Mouse (Mus musculus) spleen, adult 2 months (tissue): Measurements from ENCODE around the gene Chchd2. TPM values are rescaled to one million over a fixed set of nuclear protein-coding genes. Genes with fewer than 3 reads are reported as not detected.
"Not testable (repeated sequence)": the region's sequence is repeated elsewhere in the genome, so short reads cannot be mapped to it uniquely, and the experiment has no call there.

Experiments used
- DNase-seq, 2 experiments: peaks; one replicate each; pipeline versions ENCODE4 v3.0.0 to v3.0.0-alpha.2; 2012 to 2021; ENCODE audit warnings: low spot score in 2 of 2, low read depth in 1 of 2
- H3K27ac ChIP-seq: fragments of 200-500 bp; 2 replicates; pipeline ENCODE4 v1.5.1; 2012; ENCODE audit warnings: low read length, inconsistent platforms; ENCODE audit not compliant: insufficient read depth
- H3K27me3 ChIP-seq: fragments of 200-500 bp; 2 replicates; pipeline ENCODE4 v1.6.1; 2012; ENCODE audit warnings: mild to moderate bottlenecking, moderate library complexity, low read length, inconsistent platforms; ENCODE audit not compliant: control insufficient read depth, insufficient read depth
- H3K36me3 ChIP-seq: fragments of 200-500 bp; 2 replicates; pipeline ENCODE4 v1.6.1; 2012; ENCODE audit warnings: mild to moderate bottlenecking, low read length, inconsistent platforms; ENCODE audit not compliant: control insufficient read depth, insufficient read depth
- H3K4me1 ChIP-seq: fragments of 200-500 bp; 2 replicates; pipeline ENCODE4 v1.6.1; 2011; ENCODE audit warnings: inconsistent platforms; ENCODE audit not compliant: control insufficient read depth, insufficient read depth, insufficient read length
- H3K4me3 ChIP-seq: fragments of 200-500 bp; 2 replicates; pipeline ENCODE4 v1.5.1; 2011; ENCODE audit warnings: mild to moderate bottlenecking, inconsistent platforms; ENCODE audit not compliant: insufficient read depth, insufficient read length; ENCODE audit errors: extremely low read depth
- CTCF ChIP-seq: fragments of 200-500 bp; IDR thresholded peaks from 2 replicates; pipeline ENCODE4 v1.5.1; 2011; ENCODE audit warnings: mild to moderate bottlenecking, inconsistent platforms; ENCODE audit not compliant: insufficient read depth, insufficient read length, insufficient replicate concordance; ENCODE audit errors: extremely low read depth
- POLR2A ChIP-seq: fragments of 200-500 bp; IDR thresholded peaks from 2 replicates; pipeline ENCODE4 v1.6.1; 2011; ENCODE audit warnings: low read depth, low read length, inconsistent platforms
- WGBS: fragments of 180-500 bp; shearing (Covaris S2); methylation state at CpG from one replicate; pipeline ENCODE4 v1.1.7; 2018; 5-methylcytosine and 5-hydroxymethylcytosine counted together
- polyA plus RNA-seq: library from polyadenylated mRNA; depleted of rRNA; stranded (reverse); fragments of >200 nt; gene quantifications from 2 replicates; pipeline ENCODE4 v1.2.3, GENCODE M21; 2012

The Chchd2 gene
- polyA plus RNA-seq, 1 experiment = 274 TPM

DNA sequence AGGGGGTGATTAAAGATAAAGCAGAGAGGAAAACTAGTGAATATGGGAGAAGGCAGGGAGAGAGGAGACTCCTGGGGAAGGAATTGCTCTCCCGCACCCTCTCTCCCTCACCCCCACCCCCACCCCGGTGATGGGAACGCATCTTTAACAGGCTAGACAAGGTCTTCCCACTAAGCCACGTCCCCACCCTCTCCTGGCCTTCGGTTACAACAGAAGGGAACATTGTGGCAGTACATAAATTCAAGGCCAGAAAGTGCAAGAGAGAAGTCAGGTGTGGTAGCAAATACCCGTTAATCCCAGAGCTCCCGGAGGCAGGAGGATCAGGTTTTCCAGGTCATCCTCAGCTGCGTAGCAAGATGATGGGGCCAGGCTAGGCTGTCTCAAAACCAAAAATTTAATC, 32.0 kb upstream of the Chchd2 start:
- no peaks in the 10 kb centered on the region for H3K4me1 ChIP-seq
- H3K36me3 ChIP-seq = no peaks in the 10 kb centered on the region
- 86% methylated on average over 8 of the region's 8 CpGs for WGBS
- TF ChIP-seq POLR2A (no peak), CTCF (no peak)
- no peaks in the 10 kb centered on the region for H3K27me3 ChIP-seq
- H3K27ac ChIP-seq = no peak overlapping the region
- H3K4me3 ChIP-seq = no peak overlapping the region
- DNase-seq = no peak

DNA sequence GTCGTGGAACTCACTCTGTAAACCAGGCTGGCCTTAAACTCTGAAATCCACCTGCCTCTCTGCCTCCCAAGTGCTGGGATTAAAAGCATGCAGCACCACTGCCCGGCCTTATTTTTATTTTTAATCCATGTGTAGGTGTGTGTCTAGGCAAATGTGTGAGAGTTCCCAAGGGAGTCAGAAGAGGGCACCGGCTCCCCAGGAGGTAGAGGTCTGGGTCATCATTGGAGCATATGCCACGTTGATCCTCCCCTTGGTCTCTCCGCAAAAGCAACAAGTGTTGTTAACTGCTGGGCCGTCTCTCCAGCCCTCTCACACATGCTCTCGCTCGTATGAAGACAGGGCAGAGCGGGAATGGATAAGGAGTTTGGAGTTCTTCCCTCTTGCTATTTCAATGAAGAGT, 31.5 kb upstream of the Chchd2 start:
- WGBS = 84% methylated on average over 9 of the region's 9 CpGs
- Histone ChIP-seq H3K4me1 (no peaks in the 10 kb centered on the region), H3K36me3 (no peaks in the 10 kb centered on the region), H3K27ac (no peak overlapping the region), H3K4me3 (no peak overlapping the region), H3K27me3 (no peaks in the 10 kb centered on the region)
- no peak for DNase-seq
- TF ChIP-seq POLR2A (no peak), CTCF (no peak)

DNA sequence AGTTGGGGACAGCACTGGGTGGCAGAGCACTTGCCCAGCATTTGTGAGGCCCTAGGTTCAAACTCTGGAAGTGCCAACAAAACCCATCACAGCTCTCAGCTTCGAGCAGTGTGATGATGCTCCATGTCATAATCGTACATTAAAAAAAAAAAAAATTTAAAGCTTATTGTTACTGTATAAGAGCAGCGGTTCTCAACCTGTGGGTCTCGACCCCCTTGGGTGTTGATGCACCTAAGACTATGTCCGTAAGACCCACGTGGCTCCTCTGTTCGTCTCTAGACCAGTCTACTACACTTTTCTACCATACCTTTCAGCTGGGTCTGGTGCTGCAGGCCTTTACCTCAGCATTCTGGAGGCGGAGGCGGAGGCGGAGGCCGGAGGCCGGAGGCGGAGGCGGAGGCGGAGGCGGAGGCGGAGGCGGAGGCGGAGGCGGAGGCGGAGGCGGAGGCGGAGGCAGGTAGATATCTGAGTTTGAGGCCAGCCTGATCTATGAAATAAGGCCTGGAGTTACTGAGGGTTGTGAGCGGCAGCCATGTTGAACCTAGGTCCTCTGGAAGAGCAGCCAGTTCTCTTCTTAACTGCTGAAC, 30.9 kb upstream of the Chchd2 start:
- no peak overlapping the region for H3K4me3 ChIP-seq
- no peaks in the 10 kb centered on the region for H3K4me1 ChIP-seq
- no peaks in the 10 kb centered on the region for H3K36me3 ChIP-seq
- H3K27me3 ChIP-seq = no peaks in the 10 kb centered on the region
- WGBS = 93% methylated on average over 24 of the region's 24 CpGs
- TF ChIP-seq POLR2A (no peak), CTCF (no peak)
- DNase-seq = no peak
- no peak overlapping the region for H3K27ac ChIP-seq

DNA sequence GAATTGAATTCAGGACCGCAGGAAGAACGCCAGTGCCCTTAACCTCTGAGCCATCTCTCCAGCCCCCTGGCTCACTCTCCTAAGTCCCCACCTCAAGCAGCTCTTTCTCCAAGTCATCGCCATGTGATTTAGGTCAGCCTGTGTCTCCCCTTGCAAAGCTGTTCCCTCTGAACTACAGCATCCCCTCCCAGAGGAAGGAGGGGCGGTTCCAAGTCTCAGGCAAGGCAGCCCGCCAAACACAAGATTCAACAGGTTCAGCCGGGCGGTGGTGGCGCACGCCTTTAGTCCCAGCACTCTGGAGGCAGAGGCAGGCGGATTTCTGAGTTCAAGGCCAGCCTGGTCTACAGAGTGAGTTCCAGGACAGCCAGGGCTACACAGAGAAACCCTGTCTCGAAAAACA, 28.2 kb upstream of the Chchd2 start:
- WGBS = 76% methylated on average over 11 of the region's 11 CpGs
- not testable (repeated sequence) for DNase-seq, H3K4me1 ChIP-seq, H3K36me3 ChIP-seq, H3K4me3 ChIP-seq, H3K27ac ChIP-seq, H3K27me3 ChIP-seq

DNA sequence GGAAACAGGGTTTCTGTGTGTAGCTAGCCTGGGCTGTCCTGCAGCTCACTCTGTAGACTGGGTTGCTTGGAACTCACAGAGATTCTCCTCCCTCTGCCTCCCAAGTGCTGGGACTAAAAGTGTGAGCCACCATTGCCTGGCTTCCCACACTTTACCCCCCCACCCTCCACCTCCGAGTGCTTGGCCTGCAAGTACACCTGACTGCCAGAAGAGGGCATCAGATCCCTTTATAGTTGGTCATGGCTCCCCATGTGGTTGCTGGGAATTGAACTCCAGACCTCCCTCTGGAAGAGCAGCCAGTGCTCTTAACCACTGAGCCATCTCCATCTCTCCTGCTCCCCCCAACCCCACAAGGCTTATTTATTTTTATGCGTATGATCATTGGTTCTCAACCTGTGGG, 26.8 kb upstream of the Chchd2 start:
- WGBS = 42% methylated on average over 2 of the region's 2 CpGs
- Histone ChIP-seq H3K4me1 (peaks cover 2% of the 10 kb centered on the region; the same call in 1 of the 2 replicates), H3K27me3 (no peaks in the 10 kb centered on the region), H3K27ac (no peak overlapping the region), H3K4me3 (no peak overlapping the region), H3K36me3 (no peaks in the 10 kb centered on the region)
- TF ChIP-seq CTCF (peak; percentile 67; the same call in 1 of the 2 replicates), POLR2A (no peak)
- peak; percentile 16 to 28 for DNase-seq

DNA sequence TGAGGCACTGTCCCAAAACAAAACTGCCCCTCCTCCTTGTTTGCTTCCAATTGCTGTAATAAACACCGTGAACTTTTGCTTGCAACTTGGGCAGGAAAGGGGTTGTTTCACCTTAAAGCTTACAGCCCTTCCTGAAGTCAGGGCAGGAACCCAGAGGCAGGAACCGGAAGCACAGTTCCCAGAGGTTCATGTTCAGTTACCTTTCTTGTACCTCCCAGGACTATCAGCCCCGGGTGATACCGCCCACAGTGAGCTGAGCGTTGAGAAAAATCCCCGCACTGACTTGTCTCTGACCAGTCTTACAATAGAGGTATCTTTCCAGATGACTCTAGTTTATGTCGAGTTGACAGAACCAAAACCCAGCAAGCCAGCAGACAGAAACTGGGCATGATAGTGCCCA, 22.3 kb upstream of the Chchd2 start:
- WGBS = 70% methylated on average over 7 of the region's 7 CpGs
- H3K4me3 ChIP-seq = no peak overlapping the region
- DNase-seq = no peak
- peaks cover 3% of the 10 kb centered on the region for H3K4me1 ChIP-seq
- H3K36me3 ChIP-seq = no peaks in the 10 kb centered on the region
- TF ChIP-seq POLR2A (no peak), CTCF (no peak)
- H3K27ac ChIP-seq = no peak overlapping the region
- H3K27me3 ChIP-seq = no peaks in the 10 kb centered on the region

DNA sequence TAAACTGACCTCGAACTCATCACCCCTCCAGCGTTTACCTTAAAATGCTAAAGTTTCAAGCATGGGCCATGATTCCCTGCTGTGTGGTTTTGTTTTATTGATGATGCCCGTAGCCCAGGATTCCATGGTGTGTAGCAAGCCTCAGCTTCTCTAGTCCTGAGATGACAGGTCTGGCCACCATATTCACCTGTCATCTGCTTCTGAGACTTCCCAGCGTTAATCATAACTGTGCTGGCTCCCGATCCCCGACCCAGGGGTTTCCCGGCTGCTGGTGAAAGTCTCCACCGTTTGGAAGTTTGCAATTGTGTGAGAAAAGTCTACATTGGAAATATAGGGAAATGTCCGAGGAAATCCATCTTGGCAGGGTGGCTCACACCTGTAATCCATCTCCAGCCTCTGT, 21.9 kb upstream of the Chchd2 start:
- H3K4me1 ChIP-seq = peaks cover 3% of the 10 kb centered on the region
- DNase-seq = no peak
- TF ChIP-seq CTCF (no peak), POLR2A (no peak)
- H3K27ac ChIP-seq = no peak overlapping the region
- WGBS = 76% methylated on average over 9 of the region's 9 CpGs
- no peaks in the 10 kb centered on the region for H3K36me3 ChIP-seq
- no peak overlapping the region for H3K4me3 ChIP-seq
- no peaks in the 10 kb centered on the region for H3K27me3 ChIP-seq
